Mouse (Mus musculus) lung, adult 2 months (tissue): ENCODE results near the gene Tnfsf4. TPM values are rescaled to one million over a fixed set of nuclear protein-coding genes. Genes with fewer than 3 reads are reported as not detected.

ENCODE experiments used
- DNase-seq: peaks from one replicate; pipeline ENCODE4 v3.0.0; 2022
- H3K4me1 ChIP-seq: fragments of 200-500 bp; 2 replicates; pipeline ENCODE4 v1.6.1; 2011; ENCODE audit warnings: low read length; ENCODE audit not compliant: control insufficient read depth, insufficient read depth
- H3K4me3 ChIP-seq: fragments of 200-500 bp; replicated peaks from 2 replicates; pipeline ENCODE3; 2011; ENCODE audit warnings: low read depth, mild to moderate bottlenecking, control low read depth, low read length; ENCODE audit errors: extremely low read depth
- CTCF ChIP-seq: fragments of 200-500 bp; IDR thresholded peaks from 2 replicates; pipeline ENCODE4 v1.5.1; 2011; ENCODE audit warnings: mild to moderate bottlenecking, low read length, control low read depth; ENCODE audit not compliant: insufficient read depth
- POLR2A ChIP-seq: fragments of 200-500 bp; IDR thresholded peaks from 2 replicates; pipeline ENCODE4 v1.6.1; 2011; ENCODE audit warnings: low read depth, mild to moderate bottlenecking, control low read depth, low read length, borderline replicate concordance; ENCODE audit errors: extremely low read depth
- WGBS: fragments of 180-500 bp; shearing (Covaris S2); methylation state at CpG from one replicate; pipeline ENCODE4 v1.1.7; 2018; 5-methylcytosine and 5-hydroxymethylcytosine counted together
- polyA plus RNA-seq: library from polyadenylated mRNA; depleted of rRNA; stranded (reverse); fragments of >200 nt; gene quantifications from 2 replicates; pipeline ENCODE4 v1.2.3, GENCODE M21; 2012; rRNA removed

Tnfsf4 gene
- not detected in 2 replicates for polyA plus RNA-seq

DNA sequence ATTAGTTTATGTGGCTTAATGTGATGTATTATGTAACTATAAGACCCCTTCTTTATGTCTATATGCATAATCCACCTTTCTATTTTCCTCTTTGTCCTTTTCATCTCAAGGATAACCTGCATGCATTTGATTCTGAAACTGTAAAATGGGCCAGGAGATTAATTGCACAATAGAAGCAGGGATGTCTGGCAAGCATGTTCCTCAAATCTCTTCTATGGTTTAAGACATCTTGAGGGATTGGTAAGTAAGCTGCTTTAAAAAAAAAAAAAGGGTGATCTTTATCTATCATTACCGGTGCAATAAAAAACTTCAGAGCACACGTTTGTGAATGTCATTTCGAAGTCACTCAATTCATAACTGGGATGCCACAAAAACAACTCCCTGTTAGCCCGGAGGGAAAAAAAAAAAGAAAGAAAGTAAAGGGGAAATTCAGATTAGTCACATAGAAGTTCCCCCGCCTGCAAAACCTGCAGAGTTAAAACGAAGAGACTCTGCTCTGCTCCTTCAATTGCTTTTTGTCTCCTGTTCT lies at the start of gene Tnfsf4:
Gene Tnfsf4 (plus strand): TSS at position 479 of the 529 bp plus-strand sequence.
- no peak for TF ChIP-seq CTCF
- TF ChIP-seq POLR2A = no peak
- 51% methylated on average over 6 of the region's 6 CpGs for WGBS
- no peak within 1 kb of the TSS for H3K4me3 ChIP-seq
- no peaks in the 10 kb centered on the region for H3K4me1 ChIP-seq
- no peak for DNase-seq

DNA sequence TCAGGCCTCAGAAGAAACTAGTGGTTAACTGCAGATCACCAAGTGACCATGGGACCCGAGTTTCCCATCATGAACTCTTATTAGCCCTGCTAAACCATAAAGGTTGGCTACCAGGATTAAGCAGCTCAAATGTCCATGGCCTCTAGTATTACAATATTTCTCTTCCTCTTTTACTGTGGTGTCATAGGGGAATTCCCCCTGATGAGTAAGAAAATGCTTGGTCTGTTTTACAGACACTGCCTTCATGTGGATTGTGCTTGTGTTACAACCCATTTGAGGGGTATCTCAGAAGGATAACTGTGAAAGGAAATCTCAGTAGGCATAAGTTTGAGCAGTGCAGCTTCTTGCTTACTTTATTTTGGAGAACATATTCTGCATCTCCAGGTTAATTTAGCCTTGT lies 44.2 kb upstream of the Tnfsf4 start:
- TF ChIP-seq CTCF (no peak), POLR2A (no peak)
- DNase-seq = no peak
- WGBS = 68% methylated on average over 1 of the region's 1 CpGs
- Histone ChIP-seq H3K4me1 (no peaks in the 10 kb centered on the region), H3K4me3 (no peak overlapping the region)

DNA sequence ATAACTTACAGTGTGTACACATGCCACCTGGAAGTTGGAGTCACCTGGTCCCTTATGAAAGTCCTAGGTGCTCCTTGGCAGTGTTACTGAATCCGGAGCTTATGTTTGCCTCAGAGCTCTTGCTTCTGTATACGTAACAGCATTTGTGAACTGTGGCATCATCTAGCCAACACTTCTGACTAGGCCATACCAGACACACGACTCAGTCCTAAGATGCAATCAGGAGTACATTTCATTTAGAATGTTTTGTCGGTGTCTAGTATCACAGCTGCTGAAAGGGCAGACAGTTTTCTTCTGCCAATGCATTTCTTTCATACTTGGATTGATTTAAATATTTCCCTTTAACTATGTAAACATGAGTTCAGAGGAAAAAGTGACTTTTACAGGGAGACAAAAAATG lies 30.2 kb upstream of the Tnfsf4 start:
- TF ChIP-seq CTCF = no peak
- no peak for TF ChIP-seq POLR2A
- Histone ChIP-seq H3K4me3 (no peak overlapping the region), H3K4me1 (no peaks in the 10 kb centered on the region)
- no peak for DNase-seq
- 68% methylated on average over 4 of the region's 4 CpGs for WGBS

- 48% methylated on average over 2 of the region's 2 CpGs for WGBS
- H3K4me3 ChIP-seq = no peak overlapping the region
- no peak for DNase-seq
- TF ChIP-seq POLR2A (no peak), CTCF (no peak)
- no peaks in the 10 kb centered on the region for H3K4me1 ChIP-seq
These were observed 23.3 kb upstream of the Tnfsf4 start for GRCm38 (mm10) chr1:161371919-161372318.

GRCm38 (mm10) chr1:161375866-161376265 lies 19.3 kb upstream of the Tnfsf4 start:
- DNase-seq = no peak
- 0 out of 2 replicates have a peak, but pooled peaks cover 2% of the 10 kb centered on the region for H3K4me1 ChIP-seq
- no peak overlapping the region for H3K4me3 ChIP-seq
- TF ChIP-seq POLR2A = no peak
- TF ChIP-seq CTCF = no peak
- WGBS = 64% methylated on average over 2 of the region's 2 CpGs

DNA sequence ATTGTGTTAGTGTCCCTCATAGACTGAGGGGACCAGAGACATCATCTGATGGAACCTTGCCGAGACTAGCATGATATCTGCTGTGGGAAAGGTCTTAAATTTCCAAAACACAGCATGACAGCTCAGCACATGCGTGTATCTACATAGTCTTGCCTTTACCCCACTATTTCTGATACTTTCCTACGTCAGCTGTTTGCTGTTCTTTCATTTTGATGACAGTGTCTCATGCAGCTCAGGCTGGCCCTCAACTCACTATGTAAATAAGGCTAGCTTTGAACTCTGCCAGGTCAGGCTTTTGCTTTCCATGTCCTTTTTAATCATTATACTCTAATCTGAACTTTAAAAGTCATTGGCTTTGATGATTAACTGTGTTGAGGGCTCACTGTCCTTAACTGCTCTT lies 16.6 kb upstream of the Tnfsf4 start:
- 72% methylated on average over 3 of the region's 3 CpGs for WGBS
- no peak for TF ChIP-seq CTCF
- TF ChIP-seq POLR2A = no peak

DNA sequence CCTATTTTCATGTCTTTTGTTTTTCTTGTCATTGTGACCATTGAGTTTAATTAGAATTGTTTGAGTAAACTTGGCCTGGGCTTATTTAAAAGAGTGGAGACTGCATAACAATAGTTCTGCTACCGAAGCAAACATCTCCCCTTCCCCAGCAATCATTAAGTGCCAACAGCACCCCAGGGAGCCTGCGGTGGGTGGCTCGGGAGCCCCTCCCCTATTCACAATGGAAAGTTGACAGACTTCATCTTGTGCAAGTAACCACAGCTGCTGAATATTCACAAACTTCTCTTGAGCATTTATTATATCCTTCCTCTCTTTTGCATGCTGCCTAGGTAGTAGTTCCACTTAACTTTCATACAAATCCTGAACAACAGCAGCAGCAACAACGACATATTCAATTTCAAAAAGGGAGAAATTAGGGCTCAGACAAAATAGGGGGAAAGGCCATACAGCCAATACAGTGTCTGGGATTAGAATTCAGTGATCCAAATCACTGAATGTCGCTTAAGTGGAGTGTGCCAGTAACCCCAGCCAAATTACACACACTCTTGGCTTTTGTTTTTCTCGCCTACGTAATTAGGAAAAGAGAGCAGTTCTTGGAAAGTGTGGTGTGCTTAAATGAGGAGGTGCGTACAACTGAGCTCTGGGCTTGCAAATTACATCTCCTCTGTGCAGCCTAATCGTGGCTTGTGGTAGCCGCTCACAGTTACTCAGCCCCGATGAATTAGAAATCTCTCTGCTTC lies 15.4 kb upstream of the Tnfsf4 start:
- 0 out of 2 replicates have a peak, but pooled peaks cover 2% of the 10 kb centered on the region for H3K4me1 ChIP-seq
- 29% methylated on average over 11 of the region's 11 CpGs for WGBS
- TF ChIP-seq CTCF (no peak), POLR2A (no peak)
- no peak for DNase-seq
- H3K4me3 ChIP-seq = no peak overlapping the region

More for the DNA sequence above, 16.6 kb upstream of the Tnfsf4 start:
- DNase-seq = no peak
- H3K4me3 ChIP-seq = no peak overlapping the region
- H3K4me1 ChIP-seq = 0 out of 2 replicates have a peak, but pooled peaks cover 2% of the 10 kb centered on the region

- Histone ChIP-seq H3K4me3 (no peak overlapping the region), H3K4me1 (0 out of 2 replicates have a peak, but pooled peaks cover 2% of the 10 kb centered on the region)
- 46% methylated on average over 5 of the region's 5 CpGs for WGBS
- no peak for DNase-seq
- no peak for TF ChIP-seq CTCF
- TF ChIP-seq POLR2A = no peak
These were observed 14.8 kb upstream of the Tnfsf4 start for GRCm38 (mm10) chr1:161380425-161380780.

DNA sequence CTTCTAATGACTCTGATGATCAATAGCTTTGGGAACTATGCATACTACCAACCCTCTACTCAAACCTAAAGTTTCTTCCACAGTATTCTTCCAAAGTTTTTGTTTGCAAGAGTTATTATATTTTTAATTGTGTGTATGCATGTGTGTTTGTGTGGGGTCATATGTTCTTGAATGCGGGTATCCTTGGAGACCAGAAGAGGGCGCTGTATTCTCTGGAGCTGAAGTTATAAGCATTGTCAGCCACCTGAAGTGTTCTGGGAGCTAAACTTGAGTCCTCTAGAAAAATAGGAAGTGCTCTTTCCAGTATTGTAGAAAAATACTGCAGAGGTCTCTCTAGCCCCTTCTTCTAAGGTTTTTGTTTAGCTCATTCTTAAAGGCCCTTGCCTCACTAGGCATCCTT lies 5.1 kb upstream of the Tnfsf4 start:
- whole genome bisulfite sequencing = 67% methylated on average over 2 of the region's 2 CpGs
- Histone ChIP-seq H3K4me3 (no peak overlapping the region), H3K4me1 (no peaks in the 10 kb centered on the region)
- TF ChIP-seq POLR2A = no peak
- TF ChIP-seq CTCF = no peak
- DNase-seq = no peak

GRCm38 (mm10) chr1:161392906-161393305 lies 2.3 kb upstream of the Tnfsf4 start:
- WGBS = 37% methylated on average over 10 of the region's 10 CpGs
- H3K4me3 ChIP-seq = no peak overlapping the region
- H3K4me1 ChIP-seq = no peaks in the 10 kb centered on the region
- TF ChIP-seq POLR2A (no peak), CTCF (no peak)
- DNase-seq = no peak

- DNase-seq = no peak
- no peak overlapping the region for H3K4me3 ChIP-seq
- TF ChIP-seq POLR2A (no peak), CTCF (no peak)
- WGBS = 46% methylated on average over 5 of the region's 5 CpGs
- H3K4me1 ChIP-seq = no peaks in the 10 kb centered on the region
These were observed 401 bp downstream of the Tnfsf4 start for GRCm38 (mm10) chr1:161395610-161396009.
